ENCODE assay signal across 22 mouse cellular contexts in genomic region chr6:38597481-38597880, GRCm38 (mm10). TPM values are rescaled to one million over a fixed set of nuclear protein-coding genes. Genes with fewer than 3 reads are reported as not detected.
DNase-seq lines count a peak whose midpoint lies in the region; ATAC-seq and TF ChIP-seq lines count a peak whose summit lies in the region.
"Had no signal": no experiment of that assay in that cellular context is flagged by ENCODE, and none has a peak within 500 bp of the region (broad histone marks: within the 10 kb centered on the region; RNA-seq: fewer than 3 reads in every experiment).

No protein-coding gene starts in this region.

- no peak overlapping the region for H3K9ac ChIP-seq in intestine, postnatal 0 days (ENCODE audit: low read depth, low read length)
- no peak overlapping the region for H3K9ac ChIP-seq in intestine, embryonic 15.5 days
- H3K9ac ChIP-seq in MEL (ENCODE audit: control insufficient read depth, low read depth, low read length, poor library complexity, severe bottlenecking) = no peak overlapping the region
- H3K9ac ChIP-seq: heart, embryonic 15.5 days; lung, embryonic 15.5 days; neural tube, embryonic 12.5 days had no signal

- no peak for TF ChIP-seq EP300 in MEL (IDR thresholded peaks at IDR 0.05; ENCODE audit: low read depth in 1 of 2, low read length in 2 of 2)

- no peaks in the 10 kb centered on the region for H3K4me1 ChIP-seq in intestine, postnatal 0 days (replicated peaks; ENCODE audit: control insufficient read depth, insufficient read depth, low read length)
- H3K4me1 ChIP-seq in intestine, embryonic 15.5 days (replicated peaks) = no peaks in the 10 kb centered on the region
- no peaks in the 10 kb centered on the region for H3K4me1 ChIP-seq in MEL (ENCODE audit: control insufficient read depth in 1 of 2, insufficient read depth in 2 of 2, low read length in 2 of 2)
- H3K4me1 ChIP-seq: heart, embryonic 15.5 days; limb, embryonic 10.5 days; lung, embryonic 15.5 days; neural tube, embryonic 12.5 days had no signal

- peak; percentile 26 for TF ChIP-seq RAD21 in MEL (IDR thresholded peaks at IDR 0.05; ENCODE audit: low read depth, low read length)

- no peak for ATAC-seq in intestine, postnatal 0 days
- no peak for ATAC-seq in intestine, embryonic 15.5 days
- ATAC-seq: forebrain, embryonic 16.5 days; intestine, embryonic 16.5 days had no signal

- no peak overlapping the region for H3K4me3 ChIP-seq in intestine, postnatal 0 days (ENCODE audit: low read depth, low read length)
- H3K4me3 ChIP-seq in intestine, embryonic 15.5 days (replicated peaks) = no peak overlapping the region
- no peak overlapping the region for H3K4me3 ChIP-seq in MEL (ENCODE audit: control insufficient read depth in 1 of 2, insufficient read depth in 1 of 2, low read depth in 2 of 2, low read length in 2 of 2)
- H3K4me3 ChIP-seq: heart, embryonic 15.5 days; limb, embryonic 10.5 days; lung, embryonic 15.5 days; neural tube, embryonic 12.5 days had no signal

- WGBS in intestine, postnatal 0 days = 94% methylated on average over 4 of the region's 4 CpGs
- WGBS in intestine, embryonic 15.5 days = 90% methylated on average over 4 of the region's 4 CpGs

- peaks cover 48% of the 10 kb centered on the region for H3K36me3 ChIP-seq in intestine, postnatal 0 days (ENCODE audit: control insufficient read depth, insufficient read depth)
- peaks cover 13% of the 10 kb centered on the region for H3K36me3 ChIP-seq in intestine, embryonic 15.5 days
- peaks cover 5 to 76% of the 10 kb centered on the region in 2 experiments for H3K36me3 ChIP-seq in MEL (ENCODE audit: control insufficient read depth in 1 of 2, insufficient read depth in 2 of 2, low read length in 2 of 2)
- peaks cover 11% of the 10 kb centered on the region; the same call in 1 of the 2 replicates for H3K36me3 ChIP-seq in splenic B cell, adult 2 months (ENCODE audit: control insufficient read depth, insufficient read depth, low read length, poor library complexity, severe bottlenecking)

- H3K9me3 ChIP-seq in intestine, postnatal 0 days (ENCODE audit: control insufficient read depth) = no peaks in the 10 kb centered on the region
- H3K9me3 ChIP-seq in intestine, embryonic 15.5 days = no peaks in the 10 kb centered on the region
- no peaks in the 10 kb centered on the region for H3K9me3 ChIP-seq in MEL (replicated peaks; ENCODE audit: insufficient read depth, low read length)
- H3K9me3 ChIP-seq: heart, embryonic 15.5 days; limb, embryonic 10.5 days; lung, embryonic 15.5 days; neural tube, embryonic 12.5 days had no signal

- peaks cover 4% of the 10 kb centered on the region for H3K79me2 ChIP-seq in MEL (ENCODE audit: control insufficient read depth, insufficient read depth, low read length, poor library complexity)

- TF ChIP-seq CTCF in intestine, postnatal 0 days (IDR thresholded peaks at IDR 0.05; ENCODE audit: low read depth) = peak; percentile 41; the same call in 1 of the 2 replicates
- TF ChIP-seq CTCF in MEL (IDR thresholded peaks at IDR 0.05 in 2 of 3, conservative IDR thresholded peaks at IDR 0.05 in 1 of 3; ENCODE audit: control insufficient read depth in 1 of 3, insufficient read depth in 1 of 3, low read depth in 2 of 3, low read length in 3 of 3, poor library complexity in 1 of 3, severe bottlenecking in 1 of 3) = peak in 2 of 3 experiments; percentile 21 to 50; a peak in 3 of 6 replicates

- peak; percentile 8 for DNase-seq in lung, postnatal 36 days
- DNase-seq in lung, postnatal 25 days (ENCODE audit: low spot score) = no peak
- peak; percentile 61 for DNase-seq in MEL (ENCODE audit: low read depth, low spot score)
- peak; percentile 12 for DNase-seq in splenic B cell, adult 2 months (ENCODE audit: low read depth, low spot score)
- no peak for DNase-seq in urinary bladder, postnatal 4 days (ENCODE audit: low spot score in 2 of 2)
- DNase-seq in layer of hippocampus, postnatal 14 days (ENCODE audit: low spot score in 2 of 2) = no peak
- DNase-seq: adrenal gland, adult 2 months; cerebellum, adult 11-12 months; cerebellum, postnatal 36 days; heart, adult 11 months; kidney, postnatal 4 days; thymus, postnatal 14 days had no signal

- H3K27me3 ChIP-seq in intestine, postnatal 0 days (replicated peaks; ENCODE audit: control insufficient read depth, insufficient read depth, low read length) = no peaks in the 10 kb centered on the region
- no peaks in the 10 kb centered on the region for H3K27me3 ChIP-seq in intestine, embryonic 15.5 days (replicated peaks)
- no peaks in the 10 kb centered on the region for H3K27me3 ChIP-seq in MEL (ENCODE audit: control insufficient read depth in 1 of 2, insufficient read depth in 2 of 2, low read length in 2 of 2)
- H3K27me3 ChIP-seq in splenic B cell, adult 2 months (ENCODE audit: control insufficient read depth, insufficient read depth, low read length, poor library complexity, severe bottlenecking) = no peaks in the 10 kb centered on the region
- H3K27me3 ChIP-seq: heart, embryonic 15.5 days; lung, embryonic 15.5 days; neural tube, embryonic 12.5 days had no signal

- H3K4me2 ChIP-seq in intestine, postnatal 0 days (replicated peaks; ENCODE audit: low read depth) = no peak overlapping the region
- H3K4me2 ChIP-seq in intestine, embryonic 15.5 days (replicated peaks) = no peak overlapping the region
- H3K4me2 ChIP-seq: heart, embryonic 15.5 days; liver, embryonic 11.5 days; lung, embryonic 15.5 days; neural tube, embryonic 12.5 days had no signal

- TF ChIP-seq POLR2A in MEL (IDR thresholded peaks at IDR 0.05; ENCODE audit: control insufficient read depth in 1 of 2, insufficient read depth in 1 of 2, low read depth in 1 of 2, low read length in 2 of 2, poor library complexity in 1 of 2) = no peak

- H3K27ac ChIP-seq in intestine, postnatal 0 days (ENCODE audit: low read depth, low read length) = no peak overlapping the region
- H3K27ac ChIP-seq in intestine, embryonic 15.5 days = no peak overlapping the region
- no peak overlapping the region for H3K27ac ChIP-seq in MEL (ENCODE audit: control insufficient read depth, low read depth, low read length)
- H3K27ac ChIP-seq: heart, embryonic 15.5 days; limb, embryonic 10.5 days; lung, embryonic 15.5 days; neural tube, embryonic 12.5 days had no signal

TF ChIP-seq in MEL, 35 proteins besides CTCF, POLR2A, EP300 and RAD21:
- TF ChIP-seq HCFC1 (IDR thresholded peaks at IDR 0.05; ENCODE audit: low read depth, low read length) (no peak), GABPA (IDR thresholded peaks at IDR 0.05; ENCODE audit: low read depth, low read length) (no peak), CHD2 (IDR thresholded peaks at IDR 0.05; ENCODE audit: low read length) (no peak), ZC3H11A (IDR thresholded peaks at IDR 0.05; ENCODE audit: low read depth, low read length) (peak; percentile 25; the same call in 1 of the 2 replicates), SMC3 (IDR thresholded peaks at IDR 0.05; ENCODE audit: low read depth, low read length) (peak; percentile 51), POLR2AphosphoS2 (IDR thresholded peaks at IDR 0.05; ENCODE audit: low read length) (no peak), ZNF384 (IDR thresholded peaks at IDR 0.05; ENCODE audit: low read depth, low read length) (peak; percentile 59), GATA1 (IDR thresholded peaks at IDR 0.05; ENCODE audit: low read depth, low read length) (no peak), USF1 (IDR thresholded peaks at IDR 0.05; ENCODE audit: low read depth, low read length) (peak; percentile 53; the same call in 1 of the 2 replicates), TAL1 (IDR thresholded peaks at IDR 0.05; ENCODE audit: low read length) (no peak), KAT2A (conservative IDR thresholded peaks at IDR 0.05; ENCODE audit: low read depth, low read length) (no peak), MYC (IDR thresholded peaks at IDR 0.05; ENCODE audit: low read depth, low read length) (peak; percentile 78)

RNA-seq across cellular contexts. Expression of gene Klrg2, which starts 39.6 kb away (rescaled TPM):
- polyA plus RNA-seq in intestine, postnatal 0 days (2015; fragmentation: Nextera tagmentation; extraction: Ambion mirVana) = 0.31 and 0.44 TPM in 2 replicates
- polyA plus RNA-seq in intestine, embryonic 15.5 days (2015; fragmentation: Nextera tagmentation; extraction: Ambion mirVana) = 0.13 and 0.14 TPM in 2 replicates
- total RNA-seq in MEL (2012; rRNA removed) = 1.0 and 1.2 TPM in 2 replicates
- 1 to 10 TPM in 1 of 2 experiments, not detected in 1; 6.2 TPM for polyA plus RNA-seq in MEL (2012; ENCODE audit: insufficient read depth in 1 of 2, insufficient read length in 2 of 2, low read depth in 1 of 2, low replicate concordance in 2 of 2, missing spikeins in 1 of 2)
- total RNA-seq in layer of hippocampus, postnatal 14 days (2021) = 1 to 10 TPM; 1.1 to 1.2 TPM
- total RNA-seq: megakaryocyte-erythroid progenitor cell, adult 5-6 weeks had no signal
- polyA plus RNA-seq: forebrain, embryonic 16.5 days had no signal

RNA-seq across cellular contexts. Expression of gene Luc7l2, which starts 46.3 kb away (rescaled TPM):
- 26.4 and 46.6 TPM in 2 replicates for polyA plus RNA-seq in intestine, postnatal 0 days (2015; fragmentation: Nextera tagmentation; extraction: Ambion mirVana)
- polyA plus RNA-seq in intestine, embryonic 15.5 days (2015; fragmentation: Nextera tagmentation; extraction: Ambion mirVana) = 29.2 and 29.6 TPM in 2 replicates
- total RNA-seq in MEL (2012; rRNA removed) = 51.8 and 54.8 TPM in 2 replicates
- polyA plus RNA-seq in MEL (2012; ENCODE audit: insufficient read depth in 1 of 2, insufficient read length in 2 of 2, low read depth in 1 of 2, low replicate concordance in 2 of 2, missing spikeins in 1 of 2) = 100 to 1,000 TPM; 118 to 129 TPM
- 100 to 1,000 TPM; 161 to 187 TPM for total RNA-seq in layer of hippocampus, postnatal 14 days (2021)

Comparison
In these comparisons a context has a peak if more than half of its experiments do, and no peak if none do; other contexts are left out.
1. DNase-seq: peak in lung, postnatal 36 days (single experiment), MEL (single experiment) and splenic B cell, adult 2 months (single experiment); none in lung, postnatal 25 days (single experiment), urinary bladder, postnatal 4 days (0 of 2) and layer of hippocampus, postnatal 14 days (0 of 2).